Mouse (Mus musculus) cortical plate, adult 2 months (tissue): ENCODE measurements around the gene Boll.

Experiments
- CTCF ChIP-seq: fragments of 200-500 bp; IDR thresholded peaks from 2 replicates; pipeline ENCODE4 v1.5.1; 2011; ENCODE audit warnings: mild to moderate bottlenecking, control low read depth, low read length; ENCODE audit not compliant: insufficient read depth; ENCODE audit errors: extremely low read depth
- POLR2A ChIP-seq: fragments of 200-500 bp; IDR thresholded peaks from 2 replicates; pipeline ENCODE4 v1.6.1; 2011; ENCODE audit warnings: mild to moderate bottlenecking, low read length, control low read depth; ENCODE audit not compliant: insufficient read depth; ENCODE audit errors: extremely low read depth

- no peak for TF ChIP-seq POLR2A
- TF ChIP-seq CTCF, result peak; percentile 67; the same call in 1 of the 2 replicates
Measured at GRCm38 (mm10) chr1:55404439-55404838, 41.2 kb upstream of the Boll start.
